Mouse (Mus musculus) heart, postnatal 0 days (tissue): Measurements from ENCODE around the gene Slain1.

Experiments used
- CTCF ChIP-seq: IDR thresholded peaks from 2 replicates; pipeline ENCODE4 v1.5.1; 2016; ENCODE audit warnings: antibody characterized with exemption, control low read depth, low read depth
- EP300 ChIP-seq: IDR thresholded peaks from 2 replicates; pipeline ENCODE4 v1.6.1; 2016; ENCODE audit warnings: antibody characterized with exemption, low read depth

DNA sequence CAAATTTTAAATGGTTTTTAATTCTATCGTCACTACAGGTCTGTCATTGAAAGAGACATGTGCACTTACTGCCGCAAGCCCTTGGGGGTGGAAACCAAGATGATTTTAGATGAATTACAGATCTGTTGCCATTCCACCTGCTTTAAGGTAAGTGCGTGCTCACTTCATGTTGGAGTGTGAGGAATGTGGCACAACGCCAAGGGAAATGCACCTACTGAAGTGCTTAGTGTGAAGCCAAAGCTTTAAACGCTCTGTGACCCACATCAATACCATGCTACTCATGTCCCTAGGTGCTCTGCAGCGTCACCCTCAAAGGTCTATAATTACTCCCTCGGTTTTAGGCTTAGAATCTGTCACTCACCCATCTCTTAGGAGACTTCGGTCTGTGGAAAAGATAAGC lies 42.0 kb upstream of the Slain1 start:
- no peak for TF ChIP-seq CTCF
- no peak for TF ChIP-seq EP300
